Mouse (Mus musculus): Measurements from ENCODE around the gene Cited2. TPM values are rescaled to one million over a fixed set of nuclear protein-coding genes. Genes with fewer than 3 reads are reported as not detected.

The Cited2 gene
- total RNA-seq, 2 experiments from 2014 or later: 32.7 to 76.3 TPM

- DNase-seq (ENCODE audit: low spot score in 2 of 2): no peak
These were observed 413 bp downstream of the Cited2 start for GRCm38 (mm10) chr10:17723421-17723841.

- peak; percentile 69 to 71 for DNase-seq (ENCODE audit: low spot score in 2 of 2)
These were observed 1.1 kb downstream of the Cited2 start for GRCm38 (mm10) chr10:17723871-17724741.

GRCm38 (mm10) chr10:17725037-17725584 is 2.1 kb downstream of the Cited2 start:
- DNase-seq (ENCODE audit: low spot score in 2 of 2): no peak

- no peak for DNase-seq (ENCODE audit: low spot score in 2 of 2)
These were observed 2.8 kb downstream of the Cited2 start for GRCm38 (mm10) chr10:17725644-17726372.

GRCm38 (mm10) chr10:17726373-17726720 is 3.3 kb downstream of the Cited2 start:
- DNase-seq (ENCODE audit: low spot score in 2 of 2): no peak

GRCm38 (mm10) chr10:17727161-17727925 is 4.3 kb downstream of the Cited2 start:
- DNase-seq (ENCODE audit: low spot score in 2 of 2): peak in 1 of 2 experiments; percentile 35

- no peak for DNase-seq (ENCODE audit: low spot score in 2 of 2)
These were observed 4.9 kb downstream of the Cited2 start for GRCm38 (mm10) chr10:17727926-17728279.

GRCm38 (mm10) chr10:17728711-17729110 is 5.7 kb downstream of the Cited2 start:
- DNase-seq (ENCODE audit: low spot score in 2 of 2): no peak

GRCm38 (mm10) chr10:17729476-17729875 is 6.5 kb downstream of the Cited2 start:
- DNase-seq (ENCODE audit: low spot score in 2 of 2): no peak

GRCm38 (mm10) chr10:17733057-17733456 is 10.0 kb downstream of the Cited2 start:
- DNase-seq (ENCODE audit: low spot score in 2 of 2): peak; percentile 74 to 76

- DNase-seq (ENCODE audit: low spot score in 2 of 2): no peak
These were observed 19.6 kb downstream of the Cited2 start for GRCm38 (mm10) chr10:17742581-17742980.

- no peak for DNase-seq (ENCODE audit: low spot score in 2 of 2)
These were observed 29.5 kb downstream of the Cited2 start for GRCm38 (mm10) chr10:17752478-17752877.

- DNase-seq (ENCODE audit: low spot score in 2 of 2): no peak
These were observed 36.8 kb downstream of the Cited2 start for GRCm38 (mm10) chr10:17759772-17760171.

GRCm38 (mm10) chr10:17760750-17761613 is 38.0 kb downstream of the Cited2 start:
- no peak for DNase-seq (ENCODE audit: low spot score in 2 of 2)

- no peak for DNase-seq (ENCODE audit: low spot score in 2 of 2)
These were observed 38.6 kb downstream of the Cited2 start for GRCm38 (mm10) chr10:17761652-17762051.

- no peak for DNase-seq (ENCODE audit: low spot score in 2 of 2)
These were observed 39.9 kb downstream of the Cited2 start for GRCm38 (mm10) chr10:17762946-17763345.

GRCm38 (mm10) chr10:17769856-17770255 is 46.8 kb downstream of the Cited2 start:
- no peak for DNase-seq (ENCODE audit: low spot score in 2 of 2)

GRCm38 (mm10) chr10:17772364-17772763 is 49.3 kb downstream of the Cited2 start:
- no peak for DNase-seq (ENCODE audit: low spot score in 2 of 2)

GRCm38 (mm10) chr10:17774366-17774765 is 51.3 kb downstream of the Cited2 start:
- DNase-seq (ENCODE audit: low spot score in 2 of 2): no peak

GRCm38 (mm10) chr10:17775079-17775478 is 52.1 kb downstream of the Cited2 start:
- DNase-seq (ENCODE audit: low spot score in 2 of 2): no peak
